Mouse (Mus musculus) liver, embryonic 12.5 days (tissue): ENCODE data around the gene Nkx6-1. TPM values are rescaled to one million over a fixed set of nuclear protein-coding genes. Genes with fewer than 3 reads are reported as not detected.

Experiments
- ATAC-seq: fragments of 200-750 bp; cut with Nextera tagmentation; 2 replicates; pipeline ENCODE4 v1.8.0; 2017; ENCODE audit warnings: moderate number of reproducible peaks, mild to moderate bottlenecking, moderate library complexity
- H3K27ac ChIP-seq: fragments of 300-500 bp; sonication (generic); 2 replicates; pipeline ENCODE4 v1.5.1; 2016; ENCODE audit warnings: mild to moderate bottlenecking
- H3K27me3 ChIP-seq: fragments of 300-500 bp; sonication (generic); replicated peaks from 2 replicates; pipeline ENCODE4 v1.6.1; 2016; ENCODE audit warnings: mild to moderate bottlenecking, moderate library complexity
- H3K36me3 ChIP-seq: fragments of 300-500 bp; sonication (generic); 2 replicates; pipeline ENCODE4 v1.6.1; 2016; ENCODE audit warnings: mild to moderate bottlenecking, moderate library complexity
- H3K4me1 ChIP-seq: fragments of 300-500 bp; sonication (generic); 2 replicates; pipeline ENCODE4 v1.6.1; 2016
- H3K4me2 ChIP-seq: fragments of 300-500 bp; sonication (generic); 2 replicates; pipeline ENCODE4 v1.6.1; 2016; ENCODE audit warnings: mild to moderate bottlenecking, moderate library complexity
- H3K4me3 ChIP-seq: fragments of 300-500 bp; sonication (generic); 2 replicates; pipeline ENCODE4 v1.5.1; 2016; ENCODE audit warnings: mild to moderate bottlenecking, moderate library complexity
- H3K9ac ChIP-seq: fragments of 300-500 bp; sonication (generic); 2 replicates; pipeline ENCODE4 v1.6.1; 2016; ENCODE audit warnings: mild to moderate bottlenecking, moderate library complexity
- H3K9me3 ChIP-seq: fragments of 300-500 bp; sonication (generic); replicated peaks from 2 replicates; pipeline ENCODE4 v1.6.1; 2016; ENCODE audit warnings: mild to moderate bottlenecking, moderate library complexity
- WGBS: fragments of 180-500 bp; shearing (Covaris S2); methylation state at CpG from one replicate; pipeline ENCODE4 v1.1.7; 2016; ENCODE audit not compliant: insufficient replicate concordance; 5-methylcytosine and 5-hydroxymethylcytosine counted together
- polyA plus RNA-seq: library from polyadenylated mRNA; unstranded; fragments of >200 nt; fragmentation: Nextera tagmentation; extraction: Ambion mirVana; gene quantifications from 2 replicates; pipeline ENCODE4 v1.2.1, GENCODE M21; 2016

Nkx6-1 gene
- polyA plus RNA-seq = 0.04 and 0.11 TPM in 2 replicates

DNA sequence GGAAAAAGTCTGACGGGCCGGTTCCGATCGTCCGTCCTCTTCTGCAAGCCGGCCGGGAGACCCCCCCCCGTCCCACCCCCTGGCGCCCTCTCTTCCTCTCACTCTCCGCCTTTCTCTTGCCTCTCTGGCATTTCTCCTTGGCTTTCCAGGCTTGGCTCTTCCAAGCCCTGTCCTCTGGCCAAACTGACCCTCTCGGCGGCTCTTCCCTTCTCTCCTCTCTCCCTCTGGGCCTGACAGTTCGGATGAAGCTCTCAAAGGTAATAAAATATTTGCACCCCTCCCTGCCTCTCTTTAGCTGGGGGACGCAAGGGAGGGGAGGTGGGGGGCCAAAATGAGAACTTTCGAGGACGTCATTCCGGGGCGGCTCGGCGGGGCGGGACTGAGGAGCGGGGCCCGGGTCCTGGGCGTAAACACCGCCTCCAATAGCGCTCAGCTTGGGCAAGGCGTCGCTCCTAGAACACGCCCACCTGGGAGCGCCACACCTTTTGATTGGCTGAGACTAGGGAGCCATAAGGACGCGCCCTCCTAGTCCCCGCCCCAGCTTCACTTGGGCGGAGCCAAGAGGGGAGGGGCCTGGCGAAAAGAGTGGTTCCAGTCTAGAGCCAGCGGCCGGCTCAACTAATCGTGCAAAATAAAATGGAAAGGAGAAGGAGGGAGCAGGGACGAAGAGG, at the start of gene Nkx6-1:
Nkx6-1 (minus strand) TSS at position 52 of the 671 bp plus-strand sequence.
- Histone ChIP-seq H3K9ac (no peak within 1 kb of the TSS), H3K27me3 (peaks cover 99% of the 10 kb centered on the region), H3K4me3 (peak within 1 kb of the TSS; percentile 45), H3K4me2 (peak within 1 kb of the TSS; percentile 62), H3K4me1 (peaks cover 24% of the 10 kb centered on the region), H3K9me3 (no peaks in the 10 kb centered on the region), H3K27ac (no peak within 1 kb of the TSS), H3K36me3 (no peaks in the 10 kb centered on the region)
- ATAC-seq = peak; percentile 94
- under 1% methylated on average over 39 of the region's 39 CpGs for WGBS

- Histone ChIP-seq H3K4me1 (no peaks in the 10 kb centered on the region), H3K27ac (no peak overlapping the region), H3K4me2 (no peak overlapping the region), H3K9ac (no peak overlapping the region), H3K27me3 (no peaks in the 10 kb centered on the region), H3K4me3 (no peak overlapping the region), H3K9me3 (no peaks in the 10 kb centered on the region), H3K36me3 (no peaks in the 10 kb centered on the region)
- 71% methylated on average over 6 of the region's 6 CpGs for WGBS
- no peak for ATAC-seq
Observed at GRCm38 (mm10) chr5:101713064-101713613, 48.3 kb upstream of the Nkx6-1 start.

DNA sequence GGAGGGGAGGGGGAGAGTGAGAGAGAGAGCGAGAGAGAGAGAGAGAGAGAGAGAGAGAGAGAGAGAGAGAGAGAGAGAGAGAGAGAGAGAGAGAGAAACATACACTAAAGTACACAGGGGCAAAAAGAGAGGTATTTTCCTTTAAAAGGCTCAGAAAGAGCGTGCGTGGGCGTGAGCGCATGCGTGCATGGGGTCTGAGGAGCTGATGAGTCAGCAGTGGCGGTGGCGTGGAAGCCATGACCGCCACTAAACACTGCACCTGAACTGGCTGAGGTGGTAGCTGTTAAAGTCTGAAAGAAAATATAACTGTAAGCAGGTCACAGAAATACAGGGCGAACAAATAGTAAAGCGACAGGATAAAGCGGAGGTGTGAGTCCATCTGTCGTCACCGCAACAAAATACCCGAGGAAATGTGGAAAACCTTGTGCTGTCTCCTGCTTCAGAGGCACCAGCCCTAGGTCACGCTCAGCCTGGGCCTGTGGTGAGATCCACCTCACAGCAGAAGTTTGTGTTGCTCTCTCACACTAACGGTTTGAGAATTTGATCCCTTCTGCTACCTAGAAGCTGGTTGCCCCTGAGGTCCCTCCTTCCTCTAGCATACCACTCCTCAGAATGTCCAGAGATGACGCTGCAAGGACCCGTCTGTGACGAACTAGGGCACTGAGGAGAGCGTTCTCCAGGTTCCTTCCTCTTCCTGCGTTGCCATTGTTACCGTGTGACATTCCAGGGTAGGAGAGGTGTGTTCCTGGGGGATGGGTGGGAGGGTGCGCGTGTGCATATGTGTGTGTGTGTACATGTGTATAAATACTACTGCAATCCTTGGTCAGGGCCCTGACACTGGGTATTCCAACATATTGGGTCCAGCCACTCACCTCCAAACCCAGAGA, 38.8 kb upstream of the Nkx6-1 start:
- Histone ChIP-seq H3K9me3 (no peaks in the 10 kb centered on the region), H3K4me3 (no peak overlapping the region), H3K27me3 (peaks cover 14% of the 10 kb centered on the region; the same call in 1 of the 2 replicates), H3K4me2 (peak overlapping the region; percentile 27), H3K27ac (no peak overlapping the region), H3K4me1 (no peaks in the 10 kb centered on the region), H3K36me3 (no peaks in the 10 kb centered on the region), H3K9ac (no peak overlapping the region)
- no peak for ATAC-seq
- WGBS = 46% methylated on average over 24 of the region's 25 CpGs

DNA sequence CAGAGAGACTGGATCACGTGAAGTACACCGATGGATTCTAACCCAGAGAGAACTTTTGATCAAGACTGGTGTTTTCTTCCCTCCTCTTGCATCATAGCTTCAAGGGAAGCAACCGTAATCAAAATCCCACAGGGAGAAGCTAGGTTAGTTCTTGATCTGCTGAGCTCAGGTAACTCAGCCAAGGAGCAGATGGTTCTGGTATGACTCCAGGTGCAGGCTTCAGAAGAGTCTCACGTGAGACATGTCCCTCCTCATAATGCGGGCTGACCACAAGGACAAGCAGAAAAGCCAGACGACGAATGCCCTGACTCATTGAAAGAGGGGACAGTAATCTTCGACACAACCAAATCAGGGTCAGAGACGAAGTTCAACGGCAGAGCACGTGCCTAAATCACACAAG, 37.8 kb upstream of the Nkx6-1 start:
- H3K36me3 ChIP-seq = no peaks in the 10 kb centered on the region
- H3K4me2 ChIP-seq = no peak overlapping the region
- no peaks in the 10 kb centered on the region for H3K4me1 ChIP-seq
- no peaks in the 10 kb centered on the region for H3K9me3 ChIP-seq
- 69% methylated on average over 11 of the region's 11 CpGs for WGBS
- no peak for ATAC-seq
- peaks cover 14% of the 10 kb centered on the region; the same call in 1 of the 2 replicates for H3K27me3 ChIP-seq
- no peak overlapping the region for H3K27ac ChIP-seq
- H3K9ac ChIP-seq = no peak overlapping the region
- no peak overlapping the region for H3K4me3 ChIP-seq

DNA sequence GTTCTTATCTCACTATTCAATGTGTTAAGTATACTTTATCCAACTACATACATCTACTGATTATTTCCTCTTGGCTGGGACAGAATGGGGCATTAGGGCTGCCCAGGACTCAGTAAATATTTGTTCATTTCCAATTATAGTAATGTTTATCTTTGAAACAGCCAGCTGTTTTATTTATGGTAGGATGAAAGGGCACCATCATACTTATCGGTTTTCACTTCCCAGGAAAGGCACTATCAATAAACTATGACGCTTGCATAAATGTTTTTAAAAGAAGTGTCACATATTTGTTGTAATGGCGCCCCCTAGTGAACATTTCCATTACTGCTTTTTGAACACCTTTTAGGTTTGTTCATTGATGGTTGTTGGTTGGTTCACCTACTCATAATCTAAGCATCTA, 35.8 kb upstream of the Nkx6-1 start:
- Histone ChIP-seq H3K4me2 (no peak overlapping the region), H3K4me1 (no peaks in the 10 kb centered on the region), H3K9ac (no peak overlapping the region), H3K27ac (no peak overlapping the region), H3K9me3 (no peaks in the 10 kb centered on the region), H3K4me3 (no peak overlapping the region), H3K36me3 (no peaks in the 10 kb centered on the region), H3K27me3 (peaks cover 14% of the 10 kb centered on the region; the same call in 1 of the 2 replicates)
- 6% methylated on average over 3 of the region's 3 CpGs for WGBS
- no peak for ATAC-seq

- Histone ChIP-seq H3K4me3 (no peak overlapping the region), H3K4me1 (no peaks in the 10 kb centered on the region), H3K27me3 (no peaks in the 10 kb centered on the region; the same call in 1 of the 2 replicates), H3K9me3 (no peaks in the 10 kb centered on the region), H3K9ac (no peak overlapping the region), H3K27ac (no peak overlapping the region), H3K4me2 (no peak overlapping the region; the same call in 1 of the 2 replicates), H3K36me3 (no peaks in the 10 kb centered on the region)
- WGBS = 17% methylated on average over 15 of the region's 15 CpGs
- ATAC-seq = no peak
Observed at GRCm38 (mm10) chr5:101688581-101688980, 23.8 kb upstream of the Nkx6-1 start.

DNA sequence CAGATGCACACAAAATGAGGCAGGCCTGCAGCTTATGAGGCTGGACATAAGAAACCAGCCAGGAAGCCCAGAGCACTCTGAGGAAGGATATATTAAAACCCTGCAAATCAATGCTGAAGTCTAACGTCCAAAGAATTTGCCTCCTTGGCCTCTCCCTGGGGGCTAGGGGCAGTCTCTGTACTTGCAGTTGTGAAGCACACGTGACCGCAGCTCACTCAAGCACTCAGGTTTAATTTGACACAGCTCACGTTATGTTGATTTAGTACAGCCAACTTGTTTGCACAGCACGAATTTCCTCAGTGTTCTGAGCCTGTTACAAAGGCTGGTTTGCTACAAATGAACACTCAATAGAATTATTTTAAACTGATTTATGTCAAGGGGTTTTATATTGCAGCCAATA, 18.5 kb upstream of the Nkx6-1 start:
- no peaks in the 10 kb centered on the region for H3K9me3 ChIP-seq
- no peak overlapping the region for H3K4me3 ChIP-seq
- H3K36me3 ChIP-seq = no peaks in the 10 kb centered on the region
- H3K4me2 ChIP-seq = no peak overlapping the region
- H3K27ac ChIP-seq = no peak overlapping the region
- WGBS = 55% methylated on average over 5 of the region's 5 CpGs
- no peak overlapping the region for H3K9ac ChIP-seq
- no peaks in the 10 kb centered on the region; the same call in 1 of the 2 replicates for H3K27me3 ChIP-seq
- no peaks in the 10 kb centered on the region for H3K4me1 ChIP-seq
- no peak for ATAC-seq

DNA sequence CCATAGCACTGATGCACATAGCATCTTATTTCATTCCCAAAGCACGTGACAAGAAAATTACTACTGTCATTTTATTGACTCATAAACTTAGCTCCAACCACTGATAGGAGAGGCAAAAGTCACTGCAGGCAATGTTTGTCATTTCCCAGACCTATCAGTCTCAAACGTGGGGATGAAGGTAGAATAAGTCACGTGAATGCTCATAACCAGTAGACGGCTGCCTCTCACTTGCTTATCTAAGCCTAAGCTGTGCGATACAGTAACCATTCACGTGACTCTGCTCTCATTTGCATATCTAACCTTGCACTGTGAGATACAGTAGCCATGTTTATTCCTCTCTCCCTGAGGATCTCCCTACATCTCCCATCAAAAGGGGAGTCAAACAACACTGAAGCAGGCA, 15.5 kb upstream of the Nkx6-1 start:
- 55% methylated on average over 6 of the region's 6 CpGs for WGBS
- H3K4me2 ChIP-seq = no peak overlapping the region
- no peaks in the 10 kb centered on the region for H3K9me3 ChIP-seq
- H3K27me3 ChIP-seq = no peaks in the 10 kb centered on the region
- no peak overlapping the region for H3K27ac ChIP-seq
- no peak for ATAC-seq
- H3K4me1 ChIP-seq = no peaks in the 10 kb centered on the region
- no peaks in the 10 kb centered on the region for H3K36me3 ChIP-seq
- no peak overlapping the region for H3K4me3 ChIP-seq
- no peak overlapping the region for H3K9ac ChIP-seq

DNA sequence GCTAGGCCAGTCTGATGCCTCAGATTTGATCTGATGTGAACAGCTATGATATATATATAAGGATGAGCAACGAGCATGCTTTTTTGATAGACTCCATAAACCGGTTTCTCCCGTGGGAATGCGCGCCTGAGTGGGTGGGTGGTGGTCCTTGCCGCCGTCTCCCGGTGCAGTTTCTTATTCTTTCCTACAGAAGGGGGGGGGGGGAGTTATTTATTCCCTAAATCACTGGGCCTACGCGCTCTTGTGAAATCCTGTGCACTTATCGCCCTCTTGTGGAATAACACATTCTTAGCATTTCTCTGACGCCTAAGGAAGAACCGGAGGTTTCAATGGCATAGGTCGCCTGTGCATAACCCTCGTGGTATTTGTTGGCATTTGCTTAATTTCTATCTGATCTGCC, 4.6 kb upstream of the Nkx6-1 start:
- Histone ChIP-seq H3K36me3 (no peaks in the 10 kb centered on the region), H3K9ac (no peak overlapping the region), H3K4me3 (no peak overlapping the region), H3K4me1 (peaks cover 13% of the 10 kb centered on the region), H3K9me3 (no peaks in the 10 kb centered on the region), H3K27me3 (peaks cover 62% of the 10 kb centered on the region), H3K4me2 (no peak overlapping the region), H3K27ac (no peak overlapping the region)
- WGBS = 2% methylated on average over 15 of the region's 15 CpGs
- ATAC-seq = no peak

DNA sequence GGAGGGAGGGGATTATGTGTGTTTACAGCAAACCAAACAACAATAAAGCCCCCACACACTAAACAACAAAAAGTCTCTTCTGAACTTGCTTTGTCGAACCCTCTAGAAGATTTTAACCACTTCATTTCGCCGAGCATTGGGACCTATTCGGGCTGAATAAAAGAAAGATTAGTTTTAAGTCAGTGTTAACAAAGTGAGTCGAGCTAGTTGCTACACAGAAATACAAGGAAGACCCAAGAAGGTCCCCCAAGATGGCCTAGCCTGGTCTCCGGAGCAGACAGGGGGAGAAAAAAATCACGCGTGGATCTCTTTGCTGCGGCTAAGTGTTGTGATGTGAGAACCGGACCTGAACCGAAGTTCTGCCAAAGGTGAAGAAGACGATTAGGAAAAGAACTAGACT, 3.7 kb upstream of the Nkx6-1 start:
- Histone ChIP-seq H3K4me2 (no peak overlapping the region), H3K4me1 (peaks cover 22% of the 10 kb centered on the region), H3K9me3 (no peaks in the 10 kb centered on the region), H3K27ac (no peak overlapping the region), H3K36me3 (no peaks in the 10 kb centered on the region), H3K4me3 (no peak overlapping the region), H3K9ac (no peak overlapping the region), H3K27me3 (peaks cover 71% of the 10 kb centered on the region)
- WGBS = 6% methylated on average over 12 of the region's 12 CpGs
- ATAC-seq = no peak

GRCm38 (mm10) chr5:101668028-101668427, 3.2 kb upstream of the Nkx6-1 start:
- ATAC-seq = no peak
- 4% methylated on average over 15 of the region's 15 CpGs for WGBS
- H3K4me3 ChIP-seq = no peak overlapping the region
- no peaks in the 10 kb centered on the region for H3K9me3 ChIP-seq
- H3K4me2 ChIP-seq = no peak overlapping the region
- no peak overlapping the region for H3K27ac ChIP-seq
- no peak overlapping the region for H3K9ac ChIP-seq
- no peaks in the 10 kb centered on the region for H3K36me3 ChIP-seq
- H3K4me1 ChIP-seq = peaks cover 24% of the 10 kb centered on the region
- peaks cover 76% of the 10 kb centered on the region for H3K27me3 ChIP-seq
